Mouse (Mus musculus) adrenal gland, adult 18-20 months (tissue): ENCODE measurements around the gene Polg. TPM values are rescaled to one million over a fixed set of nuclear protein-coding genes. Genes with fewer than 3 reads are reported as not detected.
A peak's percentile ranks its signal among the peaks of the same experiment; 100 is the strongest.

Source experiments
- DNase-seq, 2 experiments: peaks; one replicate each; pipeline ENCODE4 v3.0.0; 2021 to 2022; ENCODE audit warnings: low spot score in 2 of 2
- total RNA-seq, 2 experiments: library from RNA; stranded (reverse); gene quantifications; 1 replicate in 1 of 2; 2 replicates in 1 of 2; pipeline ENCODE4 v1.2.3; 2021

The Polg gene
- total RNA-seq, 2 experiments from 2014 or later, result 63.5 to 79.3 TPM

GRCm38 (mm10) chr7:79467951-79468350 is 1.8 kb upstream of the Polg start:
- no peak for DNase-seq

- DNase-seq, result no peak
Measured at GRCm38 (mm10) chr7:79465461-79466044, 609 bp downstream of the Polg start.

- DNase-seq, result peak in 1 of 2 experiments; percentile 11
Measured at GRCm38 (mm10) chr7:79464776-79465420, 1.3 kb downstream of the Polg start.

- DNase-seq, result no peak
Measured at GRCm38 (mm10) chr7:79463376-79464077, 2.6 kb downstream of the Polg start.

GRCm38 (mm10) chr7:79461721-79462120 is 4.4 kb downstream of the Polg start:
- DNase-seq, result no peak

GRCm38 (mm10) chr7:79447486-79447885 is 18.7 kb downstream of the Polg start:
- no peak for DNase-seq

GRCm38 (mm10) chr7:79447048-79447447 is 19.1 kb downstream of the Polg start:
- no peak for DNase-seq

- DNase-seq, result no peak
Measured at GRCm38 (mm10) chr7:79440035-79440434, 26.1 kb downstream of the Polg start.

- no peak for DNase-seq
Measured at GRCm38 (mm10) chr7:79428243-79428642, 37.9 kb downstream of the Polg start.

- no peak for DNase-seq
Measured at GRCm38 (mm10) chr7:79425804-79426203, 40.4 kb downstream of the Polg start.

GRCm38 (mm10) chr7:79422876-79423275 is 43.3 kb downstream of the Polg start:
- no peak for DNase-seq

- no peak for DNase-seq
Measured at GRCm38 (mm10) chr7:79419950-79420349, 46.2 kb downstream of the Polg start.

- DNase-seq, result no peak
Measured at GRCm38 (mm10) chr7:79414449-79415375, 51.5 kb downstream of the Polg start.

GRCm38 (mm10) chr7:79400296-79400695 is 65.9 kb downstream of the Polg start:
- DNase-seq, result no peak

- DNase-seq, result no peak
Measured at GRCm38 (mm10) chr7:79398971-79399370, 67.2 kb downstream of the Polg start.

GRCm38 (mm10) chr7:79398426-79398825 is 67.7 kb downstream of the Polg start:
- no peak for DNase-seq

- DNase-seq, result no peak
Measured at GRCm38 (mm10) chr7:79397446-79397963, 68.7 kb downstream of the Polg start.
